Mouse (Mus musculus) embryonic facial prominence, embryonic 12.5 days (tissue): Measurements from ENCODE around the gene Tmem266. TPM values are rescaled to one million over a fixed set of nuclear protein-coding genes. Genes with fewer than 3 reads are reported as not detected.
A peak's percentile ranks its signal among the peaks of the same experiment; 100 is the strongest.

ENCODE experiments used
- ATAC-seq: fragments of 200-750 bp; cut with Nextera tagmentation; 2 replicates; pipeline ENCODE4 v1.8.0; 2017; ENCODE audit not compliant: insufficient number of reproducible peaks, insufficient read depth, low FRiP score, low TSS enrichment
- H3K27ac ChIP-seq: fragments of 300-500 bp; sonication (generic); 2 replicates; pipeline ENCODE4 v1.5.1; 2016; ENCODE audit warnings: mild to moderate bottlenecking
- H3K27me3 ChIP-seq: fragments of 300-500 bp; sonication (generic); 2 replicates; pipeline ENCODE4 v1.6.1; 2016; ENCODE audit warnings: mild to moderate bottlenecking, moderate library complexity
- H3K36me3 ChIP-seq: fragments of 300-500 bp; sonication (generic); 2 replicates; pipeline ENCODE4 v1.6.1; 2016; ENCODE audit warnings: mild to moderate bottlenecking
- H3K4me1 ChIP-seq: fragments of 300-500 bp; sonication (generic); 2 replicates; pipeline ENCODE4 v1.6.1; 2016
- H3K4me2 ChIP-seq: fragments of 300-500 bp; sonication (generic); replicated peaks from 2 replicates; pipeline ENCODE4 v1.6.1; 2016; ENCODE audit warnings: mild to moderate bottlenecking, moderate library complexity
- H3K4me3 ChIP-seq: fragments of 300-500 bp; sonication (generic); 2 replicates; pipeline ENCODE4 v1.5.1; 2016; ENCODE audit warnings: mild to moderate bottlenecking
- H3K9ac ChIP-seq: fragments of 300-500 bp; sonication (generic); 2 replicates; pipeline ENCODE4 v1.6.1; 2016; ENCODE audit warnings: mild to moderate bottlenecking, moderate library complexity
- H3K9me3 ChIP-seq: fragments of 300-500 bp; sonication (generic); 2 replicates; pipeline ENCODE4 v1.6.1; 2016; ENCODE audit warnings: mild to moderate bottlenecking, moderate library complexity
- WGBS: fragments of 180-500 bp; shearing (Covaris S2); methylation state at CpG from one replicate; pipeline ENCODE4 v1.1.7; 2016; 5-methylcytosine and 5-hydroxymethylcytosine counted together
- polyA plus RNA-seq: library from polyadenylated mRNA; unstranded; fragments of >200 nt; fragmentation: Nextera tagmentation; extraction: Ambion mirVana; gene quantifications from 2 replicates; pipeline ENCODE4 v1.2.1, GENCODE M21; 2016

The Tmem266 gene
- polyA plus RNA-seq, 1 experiment from 2014 or later = 0.91 TPM

GRCm38 (mm10) chr9:55432306-55433289 is 105.9 kb downstream of the Tmem266 start:
- ATAC-seq = no peak

GRCm38 (mm10) chr9:55433875-55434274 is 107.2 kb downstream of the Tmem266 start:
- no peak overlapping the region for H3K9ac ChIP-seq
- 90% methylated on average over 5 of the region's 5 CpGs for WGBS
- ATAC-seq = no peak

More at GRCm38 (mm10) chr9:55432306-55433289, 105.9 kb downstream of the Tmem266 start:
- H3K4me3 ChIP-seq = no peak overlapping the region
- no peak overlapping the region for H3K9ac ChIP-seq
- WGBS = 70% methylated on average over 14 of the region's 14 CpGs
- H3K4me1 ChIP-seq = no peaks in the 10 kb centered on the region
- H3K4me2 ChIP-seq = no peak overlapping the region
- H3K36me3 ChIP-seq = no peaks in the 10 kb centered on the region
- H3K9me3 ChIP-seq = no peaks in the 10 kb centered on the region
- H3K27ac ChIP-seq = no peak overlapping the region
- H3K27me3 ChIP-seq = no peaks in the 10 kb centered on the region

GRCm38 (mm10) chr9:55438433-55438832 is 111.7 kb downstream of the Tmem266 start:
- no peak overlapping the region for H3K4me3 ChIP-seq
- no peak overlapping the region for H3K27ac ChIP-seq
- H3K4me2 ChIP-seq = no peak overlapping the region
- H3K27me3 ChIP-seq = no peaks in the 10 kb centered on the region
- H3K4me1 ChIP-seq = no peaks in the 10 kb centered on the region
- H3K9ac ChIP-seq = no peak overlapping the region
- H3K36me3 ChIP-seq = no peaks in the 10 kb centered on the region
- no peak for ATAC-seq
- 73% methylated on average over 3 of the region's 3 CpGs for WGBS
- no peaks in the 10 kb centered on the region for H3K9me3 ChIP-seq

More at GRCm38 (mm10) chr9:55433875-55434274, 107.2 kb downstream of the Tmem266 start:
- Histone ChIP-seq H3K27me3 (no peaks in the 10 kb centered on the region), H3K27ac (no peak overlapping the region), H3K4me2 (no peak overlapping the region), H3K36me3 (no peaks in the 10 kb centered on the region), H3K4me3 (no peak overlapping the region), H3K4me1 (no peaks in the 10 kb centered on the region), H3K9me3 (no peaks in the 10 kb centered on the region)

- 88% methylated on average over 5 of the region's 5 CpGs for WGBS
- no peaks in the 10 kb centered on the region for H3K9me3 ChIP-seq
Measured at GRCm38 (mm10) chr9:55439206-55439780, 112.6 kb downstream of the Tmem266 start.

GRCm38 (mm10) chr9:55447509-55447908 is 120.8 kb downstream of the Tmem266 start:
- WGBS = 85% methylated on average over 4 of the region's 4 CpGs
- H3K36me3 ChIP-seq = no peaks in the 10 kb centered on the region
- H3K27me3 ChIP-seq = no peaks in the 10 kb centered on the region
- no peak overlapping the region for H3K4me2 ChIP-seq
- no peak overlapping the region for H3K9ac ChIP-seq
- H3K27ac ChIP-seq = no peak overlapping the region
- ATAC-seq = no peak
- H3K9me3 ChIP-seq = no peaks in the 10 kb centered on the region
- H3K4me3 ChIP-seq = no peak overlapping the region
- H3K4me1 ChIP-seq = peaks cover 12% of the 10 kb centered on the region; the same call in 1 of the 2 replicates

More at GRCm38 (mm10) chr9:55439206-55439780, 112.6 kb downstream of the Tmem266 start:
- Histone ChIP-seq H3K4me2 (no peak overlapping the region), H3K27ac (no peak overlapping the region), H3K36me3 (no peaks in the 10 kb centered on the region), H3K27me3 (no peaks in the 10 kb centered on the region), H3K9ac (no peak overlapping the region), H3K4me3 (no peak overlapping the region), H3K4me1 (no peaks in the 10 kb centered on the region)
- no peak for ATAC-seq

- 83% methylated on average over 1 of the region's 1 CpGs for WGBS
- Histone ChIP-seq H3K27ac (no peak overlapping the region), H3K27me3 (no peaks in the 10 kb centered on the region), H3K4me3 (no peak overlapping the region), H3K9me3 (no peaks in the 10 kb centered on the region), H3K4me2 (no peak overlapping the region), H3K36me3 (no peaks in the 10 kb centered on the region), H3K9ac (no peak overlapping the region), H3K4me1 (peaks cover 12% of the 10 kb centered on the region; the same call in 1 of the 2 replicates)
- no peak for ATAC-seq
Measured at GRCm38 (mm10) chr9:55449108-55449507, 122.4 kb downstream of the Tmem266 start.

- Histone ChIP-seq H3K36me3 (no peaks in the 10 kb centered on the region), H3K9ac (no peak overlapping the region), H3K27ac (peak overlapping the region; percentile 46; the same call in 1 of the 2 replicates), H3K4me3 (no peak overlapping the region), H3K4me1 (peaks cover 12% of the 10 kb centered on the region; the same call in 1 of the 2 replicates), H3K27me3 (no peaks in the 10 kb centered on the region), H3K4me2 (no peak overlapping the region), H3K9me3 (no peaks in the 10 kb centered on the region)
- 75% methylated on average over 6 of the region's 6 CpGs for WGBS
- no peak for ATAC-seq
Measured at GRCm38 (mm10) chr9:55450035-55450434, 123.3 kb downstream of the Tmem266 start.

GRCm38 (mm10) chr9:55451426-55451825 is 124.7 kb downstream of the Tmem266 start:
- no peak for ATAC-seq
- Histone ChIP-seq H3K27me3 (no peaks in the 10 kb centered on the region), H3K27ac (no peak overlapping the region), H3K4me2 (no peak overlapping the region), H3K36me3 (no peaks in the 10 kb centered on the region), H3K4me3 (no peak overlapping the region), H3K9ac (no peak overlapping the region), H3K9me3 (no peaks in the 10 kb centered on the region), H3K4me1 (peaks cover 12% of the 10 kb centered on the region; the same call in 1 of the 2 replicates)
- WGBS = 85% methylated on average over 3 of the region's 3 CpGs

- H3K9ac ChIP-seq = no peak overlapping the region
- no peak overlapping the region for H3K27ac ChIP-seq
- H3K4me3 ChIP-seq = no peak overlapping the region
- H3K27me3 ChIP-seq = no peaks in the 10 kb centered on the region
- no peak overlapping the region for H3K4me2 ChIP-seq
- no peaks in the 10 kb centered on the region for H3K9me3 ChIP-seq
- H3K36me3 ChIP-seq = no peaks in the 10 kb centered on the region
- no peak for ATAC-seq
- H3K4me1 ChIP-seq = peaks cover 12% of the 10 kb centered on the region; the same call in 1 of the 2 replicates
- 96% methylated on average over 1 of the region's 1 CpGs for WGBS
Measured at GRCm38 (mm10) chr9:55452906-55453305, 126.2 kb downstream of the Tmem266 start.

- Histone ChIP-seq H3K4me1 (peaks cover 12% of the 10 kb centered on the region; the same call in 1 of the 2 replicates), H3K36me3 (no peaks in the 10 kb centered on the region), H3K9ac (no peak overlapping the region), H3K4me3 (no peak overlapping the region), H3K27me3 (no peaks in the 10 kb centered on the region), H3K27ac (no peak overlapping the region), H3K9me3 (no peaks in the 10 kb centered on the region), H3K4me2 (no peak overlapping the region)
- no peak for ATAC-seq
- 84% methylated on average over 5 of the region's 5 CpGs for WGBS
Measured at GRCm38 (mm10) chr9:55453366-55453765, 126.7 kb downstream of the Tmem266 start.

GRCm38 (mm10) chr9:55468397-55468796 is 141.7 kb downstream of the Tmem266 start:
- Histone ChIP-seq H3K27ac (no peak overlapping the region), H3K4me2 (no peak overlapping the region), H3K9ac (no peak overlapping the region), H3K36me3 (no peaks in the 10 kb centered on the region), H3K27me3 (no peaks in the 10 kb centered on the region), H3K4me1 (no peaks in the 10 kb centered on the region), H3K4me3 (no peak overlapping the region), H3K9me3 (no peaks in the 10 kb centered on the region)
- 57% methylated on average over 1 of the region's 1 CpGs for WGBS
- ATAC-seq = no peak

- WGBS = 72% methylated on average over 1 of the region's 1 CpGs
- H3K27me3 ChIP-seq = no peaks in the 10 kb centered on the region
- ATAC-seq = no peak
- H3K36me3 ChIP-seq = no peaks in the 10 kb centered on the region
- H3K27ac ChIP-seq = no peak overlapping the region
- no peak overlapping the region for H3K4me3 ChIP-seq
- no peak overlapping the region for H3K9ac ChIP-seq
- H3K9me3 ChIP-seq = no peaks in the 10 kb centered on the region
- H3K4me1 ChIP-seq = no peaks in the 10 kb centered on the region
- H3K4me2 ChIP-seq = no peak overlapping the region
Measured at GRCm38 (mm10) chr9:55476084-55476483, 149.4 kb downstream of the Tmem266 start.
